Mouse (Mus musculus): ENCODE results near the gene Celf1.

DNA sequence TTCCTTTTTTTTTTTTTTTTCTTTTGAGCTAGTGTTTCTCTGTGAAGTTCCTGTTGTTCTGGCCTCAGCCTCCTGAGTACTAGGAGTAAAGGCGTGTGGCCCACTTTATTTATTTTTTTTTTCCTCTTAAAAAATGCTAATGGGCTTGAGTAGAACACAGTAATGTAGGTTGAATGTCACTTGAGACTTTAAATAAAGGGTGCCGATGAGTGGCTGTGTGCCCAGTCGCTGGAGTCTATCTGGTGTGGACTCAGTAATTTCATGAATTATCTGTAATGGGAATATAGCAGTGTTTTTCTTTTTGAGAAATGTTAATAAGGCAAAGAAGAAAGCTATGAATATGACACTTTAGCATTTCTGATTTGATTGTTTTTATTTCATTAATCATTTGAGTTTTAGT lies 13.3 kb downstream of the Celf1 start:
- TF ChIP-seq CTCF (IDR thresholded peaks at IDR 0.05; ENCODE audit: low read depth) (no peak), EP300 (IDR thresholded peaks at IDR 0.05; ENCODE audit: low read depth) (no peak)
